Mouse (Mus musculus) kidney, embryonic 14.5 days (tissue): ENCODE measurements around the gene F12. TPM values are rescaled to one million over a fixed set of nuclear protein-coding genes. Genes with fewer than 3 reads are reported as not detected.

ENCODE experiments used
- ATAC-seq: fragments of 200-750 bp; cut with Nextera tagmentation; 2 replicates; pipeline ENCODE4 v1.8.0; 2017; ENCODE audit warnings: moderate number of reproducible peaks, mild to moderate bottlenecking, moderate TSS enrichment, moderate library complexity; ENCODE audit not compliant: low FRiP score, low TSS enrichment
- H3K27ac ChIP-seq: fragments of 300-500 bp; sonication (generic); 2 replicates; pipeline ENCODE4 v1.5.1; 2014; ENCODE audit warnings: low read depth, mild to moderate bottlenecking, low read length, moderate library complexity, mixed read lengths
- H3K27me3 ChIP-seq: fragments of 300-500 bp; sonication (generic); 2 replicates; pipeline ENCODE4 v1.6.1; 2014; ENCODE audit warnings: mild to moderate bottlenecking, low read length; ENCODE audit not compliant: control insufficient read depth, insufficient read depth
- H3K36me3 ChIP-seq: fragments of 300-500 bp; sonication (generic); 2 replicates; pipeline ENCODE4 v1.6.1; 2014; ENCODE audit warnings: low read length, mixed read lengths; ENCODE audit not compliant: control insufficient read depth, insufficient read depth
- H3K4me1 ChIP-seq: fragments of 300-500 bp; sonication (generic); 2 replicates; pipeline ENCODE4 v1.6.1; 2014; ENCODE audit warnings: low read length, mixed read lengths; ENCODE audit not compliant: control insufficient read depth, insufficient read depth
- H3K4me2 ChIP-seq: fragments of 300-500 bp; sonication (generic); replicated peaks from 2 replicates; pipeline ENCODE4 v1.6.1; 2014; ENCODE audit warnings: low read depth, mild to moderate bottlenecking, low read length
- H3K4me3 ChIP-seq: fragments of 300-500 bp; sonication (generic); 2 replicates; pipeline ENCODE4 v1.5.1; 2014; ENCODE audit warnings: mild to moderate bottlenecking, low read length
- H3K9ac ChIP-seq: fragments of 300-500 bp; sonication (generic); 2 replicates; pipeline ENCODE4 v1.6.1; 2014; ENCODE audit warnings: low read depth, mild to moderate bottlenecking, low read length, moderate library complexity
- H3K9me3 ChIP-seq: fragments of 300-500 bp; sonication (generic); 2 replicates; pipeline ENCODE4 v1.6.1; 2016; ENCODE audit warnings: low read length; ENCODE audit not compliant: control insufficient read depth
- WGBS: fragments of 180-500 bp; shearing (Covaris S2); extraction: QIAGEN DNeasy Blood & Tissue Kit; methylation state at CpG from one replicate; pipeline ENCODE4 v1.1.7; 2014; 5-methylcytosine and 5-hydroxymethylcytosine counted together
- polyA plus RNA-seq: library from polyadenylated mRNA; unstranded; fragments of >200 nt; fragmentation: Nextera tagmentation; extraction: Ambion mirVana; gene quantifications from 2 replicates; pipeline ENCODE4 v1.2.1, GENCODE M21; 2014

F12 gene
- polyA plus RNA-seq: not detected in 2 replicates

GRCm38 (mm10) chr13:55426613-55427012 lies at the start of gene F12:
Gene F12, minus strand, starts transcription at chr13:55426793.
- Histone ChIP-seq H3K27ac (no peak within 1 kb of the TSS), H3K36me3 (no peaks in the 10 kb centered on the region), H3K9me3 (no peaks in the 10 kb centered on the region), H3K27me3 (peaks cover 5% of the 10 kb centered on the region), H3K4me3 (no peak within 1 kb of the TSS), H3K9ac (no peak within 1 kb of the TSS), H3K4me2 (no peak within 1 kb of the TSS), H3K4me1 (no peaks in the 10 kb centered on the region)
- WGBS: 89% methylated on average over 10 of the region's 10 CpGs
- ATAC-seq: no peak

GRCm38 (mm10) chr13:55476256-55476655 lies 49.7 kb upstream of the F12 start:
- H3K4me3 ChIP-seq: no peak overlapping the region
- H3K27me3 ChIP-seq: no peaks in the 10 kb centered on the region
- no peak for ATAC-seq
- peaks cover 65% of the 10 kb centered on the region for H3K36me3 ChIP-seq
- H3K4me1 ChIP-seq: peaks cover under 1% of the 10 kb centered on the region; the same call in 1 of the 2 replicates
- 94% methylated on average over 8 of the region's 8 CpGs for WGBS
- H3K27ac ChIP-seq: no peak overlapping the region
- no peaks in the 10 kb centered on the region for H3K9me3 ChIP-seq
- no peak overlapping the region for H3K9ac ChIP-seq
- no peak overlapping the region for H3K4me2 ChIP-seq

- no peak overlapping the region for H3K27ac ChIP-seq
- H3K4me3 ChIP-seq: no peak overlapping the region
- 92% methylated on average over 5 of the region's 5 CpGs for WGBS
- H3K36me3 ChIP-seq: peaks cover 60% of the 10 kb centered on the region
- ATAC-seq: no peak
- H3K4me1 ChIP-seq: peaks cover 5% of the 10 kb centered on the region; the same call in 1 of the 2 replicates
- H3K27me3 ChIP-seq: no peaks in the 10 kb centered on the region
- H3K9me3 ChIP-seq: no peaks in the 10 kb centered on the region
- H3K4me2 ChIP-seq: no peak overlapping the region
- no peak overlapping the region for H3K9ac ChIP-seq
Measured at GRCm38 (mm10) chr13:55475750-55476149, 49.2 kb upstream of the F12 start.

- ATAC-seq: no peak
Measured at GRCm38 (mm10) chr13:55474621-55475069, 48.1 kb upstream of the F12 start.

GRCm38 (mm10) chr13:55473961-55474360 lies 47.4 kb upstream of the F12 start:
- no peak overlapping the region for H3K9ac ChIP-seq
- no peak overlapping the region for H3K4me3 ChIP-seq
- no peaks in the 10 kb centered on the region for H3K27me3 ChIP-seq
- WGBS: 75% methylated on average over 11 of the region's 11 CpGs
- peaks cover 42% of the 10 kb centered on the region for H3K36me3 ChIP-seq
- H3K4me2 ChIP-seq: no peak overlapping the region
- peaks cover 6% of the 10 kb centered on the region; the same call in 1 of the 2 replicates for H3K4me1 ChIP-seq
- no peaks in the 10 kb centered on the region for H3K9me3 ChIP-seq
- no peak for ATAC-seq
- H3K27ac ChIP-seq: no peak overlapping the region

More at GRCm38 (mm10) chr13:55474621-55475069, 48.1 kb upstream of the F12 start:
- Histone ChIP-seq H3K4me2 (no peak overlapping the region), H3K9ac (no peak overlapping the region), H3K4me3 (no peak overlapping the region), H3K36me3 (peaks cover 49% of the 10 kb centered on the region), H3K9me3 (no peaks in the 10 kb centered on the region), H3K27me3 (no peaks in the 10 kb centered on the region), H3K4me1 (peaks cover 6% of the 10 kb centered on the region; the same call in 1 of the 2 replicates), H3K27ac (no peak overlapping the region)
- 72% methylated on average over 5 of the region's 5 CpGs for WGBS

- no peak for ATAC-seq
- WGBS: 17% methylated on average over 18 of the region's 18 CpGs
- peak overlapping the region; percentile 100 for H3K4me2 ChIP-seq
- peaks cover 6% of the 10 kb centered on the region; the same call in 1 of the 2 replicates for H3K4me1 ChIP-seq
- H3K27me3 ChIP-seq: no peaks in the 10 kb centered on the region
- peak overlapping the region; percentile 58 for H3K4me3 ChIP-seq
- peak overlapping the region; percentile 72 for H3K9ac ChIP-seq
- peak overlapping the region; percentile 32; the same call in 1 of the 2 replicates for H3K27ac ChIP-seq
- H3K9me3 ChIP-seq: no peaks in the 10 kb centered on the region
- peaks cover 39% of the 10 kb centered on the region for H3K36me3 ChIP-seq
Measured at GRCm38 (mm10) chr13:55473076-55473831, 46.7 kb upstream of the F12 start.

GRCm38 (mm10) chr13:55472132-55473022 lies 45.8 kb upstream of the F12 start:
- no peaks in the 10 kb centered on the region for H3K9me3 ChIP-seq
- peaks cover 6% of the 10 kb centered on the region; the same call in 1 of the 2 replicates for H3K4me1 ChIP-seq
- peak overlapping the region; percentile 51 for H3K27ac ChIP-seq
- H3K27me3 ChIP-seq: no peaks in the 10 kb centered on the region
- H3K36me3 ChIP-seq: peaks cover 33% of the 10 kb centered on the region
- WGBS: 2% methylated on average over 102 of the region's 103 CpGs
- peak overlapping the region; percentile 72 for H3K9ac ChIP-seq
- peak overlapping the region; percentile 100 for H3K4me2 ChIP-seq
- peak overlapping the region; percentile 58 for H3K4me3 ChIP-seq
- peak; percentile 41 for ATAC-seq

- peaks cover 6% of the 10 kb centered on the region; the same call in 1 of the 2 replicates for H3K4me1 ChIP-seq
Measured at GRCm38 (mm10) chr13:55471819-55472131, 45.2 kb upstream of the F12 start.

More at GRCm38 (mm10) chr13:55471819-55472131, 45.2 kb upstream of the F12 start:
- Histone ChIP-seq H3K9me3 (no peaks in the 10 kb centered on the region), H3K9ac (peak overlapping the region; percentile 72), H3K4me2 (peak overlapping the region; percentile 100), H3K27ac (peak overlapping the region; percentile 51; the same call in 1 of the 2 replicates), H3K36me3 (peaks cover 30% of the 10 kb centered on the region), H3K4me3 (peak overlapping the region; percentile 58), H3K27me3 (no peaks in the 10 kb centered on the region)
- ATAC-seq: peak; percentile 29
- under 1% methylated on average over 30 of the region's 31 CpGs for WGBS
